In genomic region chr3:95509348-95509747, GRCm38 (mm10) we compare ENCODE assay signal across 27 mouse cellular contexts. TPM values are rescaled to one million over a fixed set of nuclear protein-coding genes. Genes with fewer than 3 reads are reported as not detected.
DNase-seq lines count a peak whose midpoint lies in the region; ATAC-seq lines count a peak whose summit lies in the region.
"Had no signal": no experiment of that assay in that cellular context is flagged by ENCODE, and none has a peak within 500 bp of the region (broad histone marks: within the 10 kb centered on the region; RNA-seq: fewer than 3 reads in every experiment).

No protein-coding gene starts in this region.

- no peaks in the 10 kb centered on the region for H3K9me3 ChIP-seq in midbrain, embryonic 11.5 days (ENCODE audit: control insufficient read depth, low read length)
- H3K9me3 ChIP-seq in midbrain, embryonic 14.5 days (ENCODE audit: control insufficient read depth, low read length) = no peaks in the 10 kb centered on the region
- H3K9me3 ChIP-seq: embryonic facial prominence, embryonic 12.5 days; G1E; heart, embryonic 12.5 days; limb, embryonic 12.5 days; liver, embryonic 13.5 days had no signal

- peak; percentile 39 for DNase-seq in midbrain, embryonic 11.5 days (ENCODE audit: low spot score, missing footprints)
- no peak for DNase-seq in midbrain, embryonic 14.5 days
- peak; percentile 73 for DNase-seq in cerebellum, adult 11-12 months
- peak; percentile 86 to 88 for DNase-seq in cerebellum, postnatal 10 days
- DNase-seq in kidney, adult 9 months = no peak
- DNase-seq in urinary bladder, postnatal 25 days (ENCODE audit: low spot score) = no peak
- no peak for DNase-seq in heart, adult 9 months (ENCODE audit: low spot score in 2 of 2)
- DNase-seq: adrenal gland, adult 8-10 months; B cell, adult 2 months; forebrain, postnatal 0 days; gastrocnemius, postnatal 14 days; heart, adult 11 months; heart, postnatal 10 days; kidney, adult 2 months; kidney, postnatal 10 days; liver, embryonic 13.5 days; lung, postnatal 4 days had no signal

- H3K9ac ChIP-seq in midbrain, embryonic 11.5 days (ENCODE audit: low read length) = no peak overlapping the region
- H3K9ac ChIP-seq in midbrain, embryonic 14.5 days (replicated peaks; ENCODE audit: low read length) = no peak overlapping the region
- H3K9ac ChIP-seq: embryonic facial prominence, embryonic 12.5 days; forebrain, postnatal 0 days; heart, embryonic 12.5 days; limb, embryonic 12.5 days; liver, embryonic 13.5 days had no signal

- no peaks in the 10 kb centered on the region for H3K27me3 ChIP-seq in midbrain, embryonic 11.5 days (ENCODE audit: control insufficient read depth, insufficient read depth, low read length)
- H3K27me3 ChIP-seq in midbrain, embryonic 14.5 days (ENCODE audit: control insufficient read depth, insufficient read depth, low read length) = no peaks in the 10 kb centered on the region
- H3K27me3 ChIP-seq: CH12.LX; embryonic facial prominence, embryonic 12.5 days; heart, embryonic 12.5 days; limb, embryonic 12.5 days; liver, embryonic 13.5 days; Patski had no signal

- no peaks in the 10 kb centered on the region for H3K4me1 ChIP-seq in midbrain, embryonic 11.5 days (ENCODE audit: control insufficient read depth, insufficient read depth, low read length)
- no peaks in the 10 kb centered on the region for H3K4me1 ChIP-seq in midbrain, embryonic 14.5 days (ENCODE audit: control insufficient read depth, insufficient read depth, low read length)
- H3K4me1 ChIP-seq: embryonic facial prominence, embryonic 12.5 days; heart, embryonic 12.5 days; limb, embryonic 12.5 days had no signal

- H3K36me3 ChIP-seq in midbrain, embryonic 11.5 days (ENCODE audit: control insufficient read depth, insufficient read depth, low read length) = no peaks in the 10 kb centered on the region
- H3K36me3 ChIP-seq in midbrain, embryonic 14.5 days (ENCODE audit: control insufficient read depth, insufficient read depth, low read length) = peaks cover 9% of the 10 kb centered on the region; the same call in 1 of the 2 replicates
- H3K36me3 ChIP-seq: G1E; liver, embryonic 13.5 days had no signal

- no peak overlapping the region for H3K27ac ChIP-seq in midbrain, embryonic 11.5 days (ENCODE audit: low read depth, low read length)
- H3K27ac ChIP-seq in midbrain, embryonic 14.5 days (replicated peaks; ENCODE audit: low read depth, low read length) = no peak overlapping the region
- H3K27ac ChIP-seq: embryonic facial prominence, embryonic 12.5 days; limb, embryonic 12.5 days; stomach, postnatal 0 days had no signal

- H3K4me3 ChIP-seq in midbrain, embryonic 11.5 days (ENCODE audit: low read depth, low read length) = no peak overlapping the region
- H3K4me3 ChIP-seq in midbrain, embryonic 14.5 days (replicated peaks; ENCODE audit: low read depth, low read length) = no peak overlapping the region
- H3K4me3 ChIP-seq: embryonic facial prominence, embryonic 12.5 days; heart, embryonic 12.5 days; limb, embryonic 12.5 days; liver, embryonic 13.5 days had no signal

- H3K4me2 ChIP-seq in midbrain, embryonic 11.5 days = no peak overlapping the region
- no peak overlapping the region for H3K4me2 ChIP-seq in midbrain, embryonic 14.5 days (ENCODE audit: low read length)
- H3K4me2 ChIP-seq: embryonic facial prominence, embryonic 12.5 days; heart, embryonic 12.5 days; limb, embryonic 12.5 days; liver, embryonic 13.5 days had no signal

- WGBS in midbrain, embryonic 11.5 days = 83% methylated on average over 6 of the region's 6 CpGs
- 77% methylated on average over 6 of the region's 6 CpGs for WGBS in midbrain, embryonic 14.5 days

- no peak for ATAC-seq in midbrain, embryonic 11.5 days (ENCODE audit: low FRiP score)
- ATAC-seq in midbrain, embryonic 14.5 days (ENCODE audit: low FRiP score, low TSS enrichment) = no peak
- ATAC-seq: forebrain, postnatal 0 days; Patski had no signal

RNA-seq across cellular contexts. Expression of gene Ctsk, which starts 10.3 kb away (rescaled TPM):
- polyA plus RNA-seq in midbrain, embryonic 11.5 days (2014; fragmentation: Nextera tagmentation; extraction: Ambion mirVana) = 6.7 and 8.0 TPM in 2 replicates
- 2.2 and 7.6 TPM in 2 replicates for polyA plus RNA-seq in midbrain, embryonic 14.5 days (2014; fragmentation: Nextera tagmentation; extraction: Ambion mirVana)
- polyA plus RNA-seq: G1E had no signal

RNA-seq across cellular contexts. Expression of gene Ctss, which starts 17.2 kb away (rescaled TPM):
- polyA plus RNA-seq in midbrain, embryonic 11.5 days (2014; fragmentation: Nextera tagmentation; extraction: Ambion mirVana) = 10.2 TPM in 2 replicates
- 8.1 and 17.1 TPM in 2 replicates for polyA plus RNA-seq in midbrain, embryonic 14.5 days (2014; fragmentation: Nextera tagmentation; extraction: Ambion mirVana)
- polyA plus RNA-seq: G1E, Patski had no signal

RNA-seq across cellular contexts. Expression of gene Hormad1, which starts 50.1 kb away (rescaled TPM):
- polyA plus RNA-seq in midbrain, embryonic 11.5 days (2014; fragmentation: Nextera tagmentation; extraction: Ambion mirVana) = not detected in 2 replicates
- polyA plus RNA-seq in midbrain, embryonic 14.5 days (2014; fragmentation: Nextera tagmentation; extraction: Ambion mirVana) = not detected in 2 replicates
- polyA plus RNA-seq: embryonic facial prominence, embryonic 12.5 days; forebrain, embryonic 11.5 days; forebrain, postnatal 0 days; G1E; heart, embryonic 12.5 days; hindbrain, embryonic 11.5 days; kidney, adult 2 months; limb, embryonic 12.5 days; lung, embryonic 16.5 days; Patski; stomach, postnatal 0 days had no signal

Comparison
In these comparisons a context has a peak if more than half of its experiments do, and no peak if none do; other contexts are left out.
1. DNase-seq: peak in midbrain, embryonic 11.5 days (single experiment), cerebellum, adult 11-12 months (single experiment) and cerebellum, postnatal 10 days (2 of 2); none in midbrain, embryonic 14.5 days (single experiment), kidney, adult 9 months (single experiment), urinary bladder, postnatal 25 days (single experiment) and heart, adult 9 months (0 of 2).